17 mouse cellular contexts compared by ENCODE assay signal in the genomic region with DNA sequence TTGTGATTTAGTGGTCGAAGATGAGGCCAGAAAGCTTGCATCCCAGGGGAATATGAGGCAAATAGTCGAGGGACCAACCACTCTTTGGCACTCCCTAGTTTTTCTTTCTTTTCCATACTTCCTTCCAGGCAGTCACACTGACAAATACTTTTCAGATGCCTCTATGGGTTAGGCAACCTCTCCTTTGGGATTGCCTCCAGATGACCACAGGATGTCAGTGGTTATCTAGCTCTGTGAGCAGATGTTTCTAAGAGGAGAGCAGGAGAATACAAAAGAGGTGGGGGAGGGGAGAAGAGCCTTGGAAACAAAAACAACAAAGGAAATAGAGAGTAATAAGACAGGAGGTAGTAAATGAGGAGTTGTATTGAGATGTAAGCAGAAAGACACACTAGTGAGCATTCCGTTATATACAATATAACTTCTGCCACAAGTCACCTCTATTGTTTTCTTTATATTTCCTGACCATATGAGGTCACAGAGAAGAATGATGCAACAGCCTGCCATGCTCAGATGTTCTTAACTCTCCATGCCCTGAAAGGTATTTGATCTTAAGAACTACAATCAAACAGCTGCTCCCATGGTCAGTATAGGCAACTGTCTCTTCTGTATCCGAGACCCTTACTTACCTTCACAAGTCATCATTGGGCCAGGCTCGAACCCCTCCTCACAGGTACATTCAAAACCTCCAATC.
DNase-seq lines count a peak whose midpoint lies in the region; ATAC-seq and TF ChIP-seq lines count a peak whose summit lies in the region.
"Had no signal": no experiment of that assay in that cellular context is flagged by ENCODE, and none has a peak within 500 bp of the region (broad histone marks: within the 10 kb centered on the region; RNA-seq: fewer than 3 reads in every experiment).

No protein-coding gene starts in this region.

- no peaks in the 10 kb centered on the region for H3K27me3 ChIP-seq in heart, embryonic 10.5 days (ENCODE audit: insufficient read depth, poor library complexity, severe bottlenecking)
- no peaks in the 10 kb centered on the region for H3K27me3 ChIP-seq in lung, embryonic 15.5 days
- H3K27me3 ChIP-seq: forebrain, embryonic 15.5 days; limb, embryonic 12.5 days; midbrain, embryonic 13.5 days; neural tube, embryonic 13.5 days had no signal

- ATAC-seq in lung, embryonic 15.5 days (ENCODE audit: borderline replicate concordance, extremely low read depth, low FRiP score, low TSS enrichment) = no peak
- peak; percentile 26; the same call in 1 of the 2 replicates for ATAC-seq in megakaryocyte progenitor cell, adult 5-6 weeks (replicated peaks; ENCODE audit: poor library complexity)
- ATAC-seq: forebrain, embryonic 15.5 days; midbrain, embryonic 13.5 days had no signal

- no peak overlapping the region for H3K4me3 ChIP-seq in heart, embryonic 10.5 days
- H3K4me3 ChIP-seq in lung, embryonic 15.5 days = no peak overlapping the region
- no peak overlapping the region for H3K4me3 ChIP-seq in lung, adult 2 months (replicated peaks; ENCODE audit: extremely low read depth, low read depth, low read length)
- H3K4me3 ChIP-seq: forebrain, embryonic 15.5 days; limb, embryonic 12.5 days; midbrain, embryonic 13.5 days; neural tube, embryonic 13.5 days had no signal

- peaks cover 61% of the 10 kb centered on the region for H3K36me3 ChIP-seq in heart, embryonic 10.5 days
- H3K36me3 ChIP-seq in lung, embryonic 15.5 days = peaks cover 16% of the 10 kb centered on the region; the same call in 1 of the 2 replicates
- H3K36me3 ChIP-seq: forebrain, embryonic 15.5 days had no signal

- H3K9ac ChIP-seq in lung, embryonic 15.5 days = no peak overlapping the region
- H3K9ac ChIP-seq: forebrain, embryonic 15.5 days; hindbrain, embryonic 14.5 days; limb, embryonic 12.5 days; midbrain, embryonic 13.5 days; neural tube, embryonic 13.5 days had no signal

- H3K9me3 ChIP-seq in heart, embryonic 10.5 days = no peaks in the 10 kb centered on the region
- no peaks in the 10 kb centered on the region for H3K9me3 ChIP-seq in lung, embryonic 15.5 days
- H3K9me3 ChIP-seq: forebrain, embryonic 15.5 days; limb, embryonic 12.5 days; midbrain, embryonic 13.5 days; neural tube, embryonic 13.5 days had no signal

- H3K4me2 ChIP-seq in lung, embryonic 15.5 days = no peak overlapping the region
- H3K4me2 ChIP-seq: forebrain, embryonic 15.5 days; hindbrain, embryonic 14.5 days; limb, embryonic 12.5 days; midbrain, embryonic 13.5 days; neural tube, embryonic 13.5 days had no signal

- no peak for TF ChIP-seq CTCF in lung, adult 2 months (IDR thresholded peaks at IDR 0.05; ENCODE audit: insufficient read depth, low read length)

- intact Hi-C loops in heart, postnatal 25 days (cut with DNase I) = no loop called here

- TF ChIP-seq POLR2A in lung, adult 2 months (IDR thresholded peaks at IDR 0.05; ENCODE audit: borderline replicate concordance, extremely low read depth, low read depth, low read length) = no peak

- 70% methylated on average over 5 of the region's 5 CpGs for WGBS in heart, embryonic 10.5 days
- WGBS in lung, embryonic 15.5 days = 65% methylated on average over 5 of the region's 5 CpGs
- WGBS in lung, adult 2 months = 57% methylated on average over 5 of the region's 5 CpGs

- peaks cover 26% of the 10 kb centered on the region for H3K4me1 ChIP-seq in heart, embryonic 10.5 days
- H3K4me1 ChIP-seq in lung, embryonic 15.5 days = peaks cover 14% of the 10 kb centered on the region; the same call in 1 of the 2 replicates
- H3K4me1 ChIP-seq in lung, adult 2 months (ENCODE audit: control insufficient read depth, insufficient read depth, low read length) = peaks cover 5% of the 10 kb centered on the region; the same call in 1 of the 2 replicates
- H3K4me1 ChIP-seq: forebrain, embryonic 15.5 days; limb, embryonic 12.5 days; midbrain, embryonic 13.5 days; neural tube, embryonic 13.5 days had no signal

- no peak overlapping the region for H3K27ac ChIP-seq in heart, embryonic 10.5 days
- H3K27ac ChIP-seq in lung, embryonic 15.5 days = peak overlapping the region; percentile 34; the same call in 1 of the 2 replicates
- H3K27ac ChIP-seq: forebrain, embryonic 15.5 days; hindbrain, embryonic 14.5 days; kidney, postnatal 0 days; limb, embryonic 12.5 days; midbrain, embryonic 13.5 days; neural tube, embryonic 13.5 days had no signal

- DNase-seq in heart, embryonic 10.5 days (ENCODE audit: low spot score) = peak; percentile 39
- DNase-seq in heart, postnatal 25 days (ENCODE audit: low spot score) = no peak
- DNase-seq in lung, adult 2 months = no peak
- peak; percentile 20 for DNase-seq in Muller cell, postnatal 12 days (ENCODE audit: inconsistent ontology term)
- no peak for DNase-seq in thymus, postnatal 14 days
- no peak for DNase-seq in layer of hippocampus, adult 9-10 months (ENCODE audit: low spot score)
- DNase-seq: adrenal gland, postnatal 25 days; cerebellum, postnatal 25 days; thymus, adult 18-20 months had no signal

Comparison
In these comparisons a context has a peak if more than half of its experiments do, and no peak if none do; other contexts are left out.
1. DNase-seq: peak in heart, embryonic 10.5 days (single experiment) and Muller cell, postnatal 12 days (single experiment); none in heart, postnatal 25 days (single experiment), lung, adult 2 months (single experiment), thymus, postnatal 14 days (single experiment) and layer of hippocampus, adult 9-10 months (single experiment).